Mouse (Mus musculus) embryonic facial prominence, embryonic 10.5 days (tissue): ENCODE measurements around the gene Mmel1. TPM values are rescaled to one million over a fixed set of nuclear protein-coding genes. Genes with fewer than 3 reads are reported as not detected.

Experiments used
- DNase-seq: peaks from one replicate; pipeline ENCODE4 v3.0.0-alpha.2; 2017; ENCODE audit warnings: low spot score
- H3K27ac ChIP-seq: fragments of 300-500 bp; sonication (generic); replicated peaks from 2 replicates; pipeline ENCODE4 v1.5.1; 2016; ENCODE audit warnings: mild to moderate bottlenecking
- H3K27me3 ChIP-seq: fragments of 300-500 bp; sonication (generic); replicated peaks from 2 replicates; pipeline ENCODE4 v1.6.1; 2016; ENCODE audit warnings: low read depth, mild to moderate bottlenecking; ENCODE audit not compliant: poor library complexity, severe bottlenecking
- H3K36me3 ChIP-seq: fragments of 300-500 bp; sonication (generic); replicated peaks from 2 replicates; pipeline ENCODE4 v1.6.1; 2016; ENCODE audit warnings: mild to moderate bottlenecking, moderate library complexity
- H3K4me1 ChIP-seq: fragments of 300-500 bp; sonication (generic); 2 replicates; pipeline ENCODE4 v1.6.1; 2016
- H3K4me3 ChIP-seq: fragments of 300-500 bp; sonication (generic); 2 replicates; pipeline ENCODE4 v1.5.1; 2016; ENCODE audit warnings: mild to moderate bottlenecking, moderate library complexity
- H3K9me3 ChIP-seq: fragments of 300-500 bp; sonication (generic); 2 replicates; pipeline ENCODE4 v1.6.1; 2016; ENCODE audit warnings: mild to moderate bottlenecking
- WGBS: fragments of 180-500 bp; shearing (Covaris S2); methylation state at CpG from one replicate; pipeline ENCODE4 v1.1.7; 2016; 5-methylcytosine and 5-hydroxymethylcytosine counted together
- polyA plus RNA-seq: library from polyadenylated mRNA; unstranded; fragments of >200 nt; fragmentation: Nextera tagmentation; extraction: Ambion mirVana; gene quantifications from 2 replicates; pipeline ENCODE4 v1.2.1, GENCODE M21; 2016

Gene Mmel1
- polyA plus RNA-seq, 1 experiment from 2014 or later, result 0.34 TPM

GRCm38 (mm10) chr4:154915286-154915685 lies 45.9 kb downstream of the Mmel1 start:
- peaks cover 13% of the 10 kb centered on the region for H3K4me1 ChIP-seq
- DNase-seq, result no peak
- H3K36me3 ChIP-seq, result no peaks in the 10 kb centered on the region
- no peaks in the 10 kb centered on the region for H3K9me3 ChIP-seq
- no peaks in the 10 kb centered on the region for H3K27me3 ChIP-seq
- WGBS, result 86% methylated on average over 10 of the region's 10 CpGs
- no peak overlapping the region for H3K27ac ChIP-seq
- H3K4me3 ChIP-seq, result no peak overlapping the region

DNA sequence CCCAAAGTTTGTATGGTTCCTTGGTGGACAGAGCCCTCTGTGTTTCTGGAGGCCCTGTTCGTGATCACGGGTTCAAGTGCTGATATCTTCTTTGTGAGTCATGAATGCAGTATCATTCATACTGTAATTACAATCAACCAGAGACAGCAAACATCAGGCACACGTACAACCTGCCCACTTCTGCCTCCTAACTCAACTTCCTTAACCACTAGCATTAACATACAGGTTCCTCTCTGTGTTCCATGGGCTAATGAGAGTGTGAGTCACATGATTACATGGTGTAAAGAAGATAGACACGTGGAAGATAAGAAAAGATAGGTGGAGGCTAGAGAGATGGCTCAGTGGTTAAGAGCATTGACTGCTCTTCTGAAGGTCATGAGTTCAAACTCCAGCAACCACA lies 47.3 kb downstream of the Mmel1 start:
- no peaks in the 10 kb centered on the region; the same call in 1 of the 2 replicates for H3K4me1 ChIP-seq
- H3K4me3 ChIP-seq, result no peak overlapping the region
- no peak for DNase-seq
- H3K27me3 ChIP-seq, result no peaks in the 10 kb centered on the region
- H3K27ac ChIP-seq, result no peak overlapping the region
- no peaks in the 10 kb centered on the region for H3K9me3 ChIP-seq
- 83% methylated on average over 4 of the region's 4 CpGs for WGBS
- H3K36me3 ChIP-seq, result no peaks in the 10 kb centered on the region

GRCm38 (mm10) chr4:154922291-154922690 lies 52.9 kb downstream of the Mmel1 start:
- 85% methylated on average over 4 of the region's 4 CpGs for WGBS
- H3K9me3 ChIP-seq, result no peaks in the 10 kb centered on the region
- peaks cover 7% of the 10 kb centered on the region for H3K4me1 ChIP-seq
- H3K27me3 ChIP-seq, result no peaks in the 10 kb centered on the region; the same call in 1 of the 2 replicates
- no peaks in the 10 kb centered on the region for H3K36me3 ChIP-seq
- no peak overlapping the region for H3K4me3 ChIP-seq
- H3K27ac ChIP-seq, result no peak overlapping the region
- DNase-seq, result no peak

GRCm38 (mm10) chr4:154922931-154923330 lies 53.5 kb downstream of the Mmel1 start:
- peaks cover 13% of the 10 kb centered on the region for H3K4me1 ChIP-seq
- 87% methylated on average over 5 of the region's 5 CpGs for WGBS
- no peak overlapping the region for H3K27ac ChIP-seq
- DNase-seq, result no peak
- no peaks in the 10 kb centered on the region for H3K36me3 ChIP-seq
- H3K27me3 ChIP-seq, result no peaks in the 10 kb centered on the region; the same call in 1 of the 2 replicates
- H3K4me3 ChIP-seq, result no peak overlapping the region
- H3K9me3 ChIP-seq, result no peaks in the 10 kb centered on the region

GRCm38 (mm10) chr4:154925413-154925812 lies 56.0 kb downstream of the Mmel1 start:
- H3K9me3 ChIP-seq, result no peaks in the 10 kb centered on the region
- peak; percentile 44 for DNase-seq
- H3K27me3 ChIP-seq, result no peaks in the 10 kb centered on the region; the same call in 1 of the 2 replicates
- H3K4me3 ChIP-seq, result no peak overlapping the region
- peaks cover 27% of the 10 kb centered on the region for H3K4me1 ChIP-seq
- H3K27ac ChIP-seq, result no peak overlapping the region
- H3K36me3 ChIP-seq, result no peaks in the 10 kb centered on the region
- 51% methylated on average over 4 of the region's 4 CpGs for WGBS

- WGBS, result 59% methylated on average over 9 of the region's 9 CpGs
- DNase-seq, result no peak
- Histone ChIP-seq H3K27me3 (no peaks in the 10 kb centered on the region; the same call in 1 of the 2 replicates), H3K4me3 (peak overlapping the region; percentile 39), H3K27ac (peak overlapping the region; percentile 85), H3K36me3 (no peaks in the 10 kb centered on the region), H3K4me1 (peaks cover 27% of the 10 kb centered on the region), H3K9me3 (no peaks in the 10 kb centered on the region)
Observed at GRCm38 (mm10) chr4:154926969-154927898, 57.8 kb downstream of the Mmel1 start.

DNA sequence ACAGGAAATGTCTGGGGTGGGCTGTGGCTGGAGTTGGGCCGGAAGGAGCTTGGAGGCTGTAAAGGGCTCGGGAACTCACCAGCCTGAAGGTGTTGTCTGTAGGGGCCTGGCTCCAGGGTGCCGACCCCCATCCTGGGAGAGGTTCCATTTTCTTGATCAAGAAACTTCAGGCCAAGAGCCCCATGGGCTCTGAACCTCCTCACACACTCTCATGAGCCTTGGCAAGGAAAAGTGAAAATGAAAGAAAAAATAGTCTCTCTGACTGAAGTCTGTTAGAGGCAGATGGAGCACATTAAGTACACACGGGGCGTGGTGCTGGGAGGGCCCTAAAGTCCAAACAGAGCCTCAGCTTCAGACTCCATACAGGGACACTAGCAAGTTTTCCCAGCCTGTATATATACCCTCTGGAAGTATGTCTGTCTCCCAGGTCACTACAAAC lies 58.5 kb downstream of the Mmel1 start:
- DNase-seq, result peak; percentile 40
- H3K27ac ChIP-seq, result peak overlapping the region; percentile 85
- peaks cover 27% of the 10 kb centered on the region for H3K4me1 ChIP-seq
- peak overlapping the region; percentile 39 for H3K4me3 ChIP-seq
- no peaks in the 10 kb centered on the region for H3K27me3 ChIP-seq
- WGBS, result 42% methylated on average over 5 of the region's 5 CpGs
- H3K9me3 ChIP-seq, result no peaks in the 10 kb centered on the region
- no peaks in the 10 kb centered on the region for H3K36me3 ChIP-seq

DNA sequence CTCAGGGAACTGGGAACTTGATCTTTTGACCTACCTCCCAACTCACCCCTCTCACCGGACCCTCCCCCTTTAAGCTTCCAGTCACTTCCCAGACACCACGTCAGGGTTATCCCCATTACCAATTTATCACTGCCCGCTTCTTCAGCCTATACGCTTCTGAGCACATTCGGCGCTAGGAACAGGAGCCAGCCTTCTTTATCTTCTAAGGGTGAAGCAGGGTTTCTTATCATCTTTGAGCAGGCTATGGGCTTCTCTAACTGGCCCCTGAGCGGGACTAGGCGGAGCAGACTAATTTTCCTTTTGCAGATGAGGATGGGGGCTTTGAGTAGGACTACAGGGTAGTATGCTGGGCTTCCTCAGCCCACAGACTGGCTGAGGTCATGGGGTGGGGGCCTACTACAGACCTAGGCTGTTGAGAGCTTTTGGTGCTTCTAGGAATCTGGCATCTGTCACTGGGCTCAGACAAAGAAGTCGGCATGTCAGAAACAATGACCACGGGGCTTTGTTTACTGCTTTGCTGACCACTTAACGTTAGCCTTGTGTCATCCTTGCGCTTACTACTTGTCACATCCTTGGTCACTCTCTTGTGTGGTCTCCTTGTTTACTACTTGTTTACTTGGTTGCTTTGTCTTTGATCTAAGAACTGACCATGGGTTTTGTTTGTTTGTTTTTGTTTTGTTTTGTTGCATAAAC lies 59.2 kb downstream of the Mmel1 start, which contains the start of gene Tnfrsf14:
TSS of gene Tnfrsf14 (minus strand) at position 169 of the 693 bp plus-strand sequence.
- no peaks in the 10 kb centered on the region for H3K36me3 ChIP-seq
- H3K9me3 ChIP-seq, result no peaks in the 10 kb centered on the region
- DNase-seq, result no peak
- peak within 1 kb of the TSS; percentile 85 for H3K27ac ChIP-seq
- H3K27me3 ChIP-seq, result no peaks in the 10 kb centered on the region
- H3K4me1 ChIP-seq, result peaks cover 32% of the 10 kb centered on the region
- peak within 1 kb of the TSS; percentile 39 for H3K4me3 ChIP-seq
- WGBS, result 48% methylated on average over 12 of the region's 12 CpGs

GRCm38 (mm10) chr4:154929088-154929660 lies 59.8 kb downstream of the Mmel1 start:
- Histone ChIP-seq H3K36me3 (no peaks in the 10 kb centered on the region), H3K9me3 (no peaks in the 10 kb centered on the region), H3K27me3 (no peaks in the 10 kb centered on the region), H3K4me1 (peaks cover 32% of the 10 kb centered on the region), H3K27ac (peak overlapping the region; percentile 85), H3K4me3 (no peak overlapping the region)
- 84% methylated on average over 12 of the region's 12 CpGs for WGBS
- no peak for DNase-seq

- Histone ChIP-seq H3K4me1 (peaks cover 19% of the 10 kb centered on the region), H3K9me3 (no peaks in the 10 kb centered on the region), H3K27me3 (no peaks in the 10 kb centered on the region), H3K36me3 (no peaks in the 10 kb centered on the region), H3K27ac (no peak overlapping the region; the same call in 1 of the 2 replicates), H3K4me3 (no peak overlapping the region)
- no peak for DNase-seq
- WGBS, result 56% methylated on average over 13 of the region's 13 CpGs
Observed at GRCm38 (mm10) chr4:154933306-154933907, 64.0 kb downstream of the Mmel1 start.

DNA sequence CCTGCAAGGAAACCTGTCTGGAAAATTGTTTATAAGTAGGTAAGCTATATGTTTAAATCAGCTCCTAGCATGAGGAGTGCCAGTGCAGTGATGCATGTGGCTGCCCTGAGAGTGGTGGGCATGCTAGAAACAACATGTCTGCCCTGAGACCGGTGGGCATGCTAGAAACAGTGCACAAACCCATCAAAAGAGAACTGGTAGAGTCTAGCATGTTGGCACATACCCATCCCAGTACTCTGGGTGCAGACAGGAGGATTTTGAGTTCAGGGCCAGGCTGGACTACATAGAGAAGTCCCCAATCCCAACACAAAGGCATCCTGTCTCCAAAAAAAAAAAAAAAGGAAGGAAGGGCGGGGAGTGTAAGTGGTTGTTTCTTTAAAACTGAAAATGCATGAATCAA lies 65.4 kb downstream of the Mmel1 start:
- Histone ChIP-seq H3K9me3 (no peaks in the 10 kb centered on the region), H3K27ac (no peak overlapping the region), H3K36me3 (no peaks in the 10 kb centered on the region), H3K4me1 (peaks cover 9% of the 10 kb centered on the region; the same call in 1 of the 2 replicates), H3K27me3 (no peaks in the 10 kb centered on the region), H3K4me3 (no peak overlapping the region)
- no peak for DNase-seq
- WGBS, result 93% methylated on average over 2 of the region's 2 CpGs

- no peaks in the 10 kb centered on the region; the same call in 1 of the 2 replicates for H3K27me3 ChIP-seq
- H3K36me3 ChIP-seq, result no peaks in the 10 kb centered on the region
- DNase-seq, result peak; percentile 7
- no peak overlapping the region for H3K4me3 ChIP-seq
- peaks cover 9% of the 10 kb centered on the region; the same call in 1 of the 2 replicates for H3K4me1 ChIP-seq
- WGBS, result 74% methylated on average over 7 of the region's 7 CpGs
- no peak overlapping the region for H3K27ac ChIP-seq
- H3K9me3 ChIP-seq, result no peaks in the 10 kb centered on the region
Observed at GRCm38 (mm10) chr4:154935788-154936187, 66.4 kb downstream of the Mmel1 start.
